Mouse (Mus musculus) liver, embryonic 16.5 days (tissue): ENCODE results near the gene Utp3. TPM values are rescaled to one million over a fixed set of nuclear protein-coding genes. Genes with fewer than 3 reads are reported as not detected.
A peak's percentile ranks its signal among the peaks of the same experiment; 100 is the strongest.

ENCODE experiments used
- ATAC-seq: fragments of 200-750 bp; cut with Nextera tagmentation; 2 replicates; pipeline ENCODE4 v1.8.0; 2017; ENCODE audit warnings: low read depth, mild to moderate bottlenecking, moderate number of reproducible peaks, moderate library complexity
- H3K27ac ChIP-seq: fragments of 300-500 bp; sonication (generic); 2 replicates; pipeline ENCODE4 v1.5.1; 2014; ENCODE audit warnings: mild to moderate bottlenecking, low read length
- H3K27me3 ChIP-seq: fragments of 300-500 bp; sonication (generic); 2 replicates; pipeline ENCODE4 v1.6.1; 2014; ENCODE audit warnings: low read depth, low read length, mixed read lengths; ENCODE audit not compliant: control insufficient read depth, insufficient read depth
- H3K36me3 ChIP-seq: fragments of 300-500 bp; sonication (generic); 2 replicates; pipeline ENCODE4 v1.6.1; 2014; ENCODE audit warnings: mild to moderate bottlenecking; ENCODE audit not compliant: control insufficient read depth, insufficient read depth
- H3K4me1 ChIP-seq: fragments of 300-500 bp; sonication (generic); 2 replicates; pipeline ENCODE4 v1.6.1; 2014; ENCODE audit warnings: low read depth, low read length, mixed read lengths; ENCODE audit not compliant: control insufficient read depth
- H3K4me2 ChIP-seq: fragments of 300-500 bp; sonication (generic); 2 replicates; pipeline ENCODE4 v1.6.1; 2014; ENCODE audit warnings: low read depth, low read length, mixed read lengths
- H3K4me3 ChIP-seq: fragments of 300-500 bp; sonication (generic); 2 replicates; pipeline ENCODE4 v1.5.1; 2014; ENCODE audit warnings: low read depth, mild to moderate bottlenecking, low read length
- H3K9ac ChIP-seq: fragments of 300-500 bp; sonication (generic); 2 replicates; pipeline ENCODE4 v1.6.1; 2014; ENCODE audit warnings: low read depth, low read length
- H3K9me3 ChIP-seq: fragments of 300-500 bp; sonication (generic); replicated peaks from 2 replicates; pipeline ENCODE4 v1.6.1; 2016; ENCODE audit warnings: low read length; ENCODE audit not compliant: control insufficient read depth
- WGBS: fragments of 180-500 bp; shearing (Covaris S2); extraction: QIAGEN DNeasy Blood & Tissue Kit; methylation state at CpG from one replicate; pipeline ENCODE4 v1.1.7; 2014; ENCODE audit not compliant: insufficient replicate concordance; 5-methylcytosine and 5-hydroxymethylcytosine counted together
- polyA plus RNA-seq: library from polyadenylated mRNA; unstranded; fragments of >200 nt; fragmentation: Nextera tagmentation; extraction: Ambion mirVana; gene quantifications from 2 replicates; pipeline ENCODE4 v1.2.1, GENCODE M21; 2015

Gene Utp3
- polyA plus RNA-seq, 1 experiment from 2014 or later: 25.1 TPM

DNA sequence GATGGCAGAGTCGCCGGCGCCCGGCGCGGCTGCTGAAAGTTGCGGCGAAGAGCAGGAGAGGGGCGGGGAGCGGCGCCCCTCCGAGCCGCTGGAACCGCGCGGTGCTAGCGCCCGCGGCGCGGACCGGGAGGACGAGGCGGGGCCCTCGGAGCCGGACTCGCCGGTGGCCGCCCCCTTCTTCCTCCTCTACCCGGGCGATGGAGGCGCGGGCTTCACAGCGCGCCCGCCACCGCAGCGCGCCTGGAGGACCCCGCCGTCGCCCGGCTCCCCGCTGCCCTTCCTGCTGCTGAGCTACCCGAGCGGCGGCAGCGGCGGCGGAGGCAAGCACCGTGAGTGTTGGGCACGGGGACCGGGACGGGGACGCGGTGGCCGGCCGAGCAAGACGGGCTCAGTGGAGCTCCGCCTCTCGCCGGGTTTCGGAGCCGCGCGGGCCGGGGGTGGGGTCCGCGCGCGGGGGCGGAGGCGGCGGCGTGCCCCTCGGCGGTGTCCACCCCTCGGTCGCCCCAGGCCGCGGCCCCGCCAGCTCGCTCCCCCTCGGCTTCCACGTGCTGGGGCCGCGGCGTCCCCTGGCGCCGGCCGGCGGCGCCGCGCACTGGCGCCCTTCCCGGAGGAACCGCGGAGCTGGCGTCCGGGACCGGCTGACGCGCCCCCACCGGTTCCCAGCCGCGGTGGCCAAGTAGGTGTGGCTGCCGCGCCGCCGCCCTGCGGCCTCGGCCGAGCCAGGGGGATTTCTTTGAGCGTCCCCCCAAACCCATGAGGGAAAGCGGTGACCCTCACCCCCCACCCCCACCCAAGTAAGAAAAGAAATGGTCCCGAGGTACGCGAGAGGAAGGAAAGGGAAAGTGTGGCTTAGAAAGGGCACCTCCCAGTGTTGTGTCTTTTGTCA lies 11.1 kb downstream of the Utp3 start:
- Histone ChIP-seq H3K9me3 (no peaks in the 10 kb centered on the region), H3K27ac (peak overlapping the region; percentile 85), H3K9ac (peak overlapping the region; percentile 69), H3K4me3 (peak overlapping the region; percentile 73), H3K4me1 (peaks cover 11% of the 10 kb centered on the region), H3K27me3 (peaks cover 7% of the 10 kb centered on the region), H3K36me3 (no peaks in the 10 kb centered on the region), H3K4me2 (peak overlapping the region; percentile 93)
- under 1% methylated on average over 79 of the region's 119 CpGs for WGBS
- peak; percentile 66 for ATAC-seq

DNA sequence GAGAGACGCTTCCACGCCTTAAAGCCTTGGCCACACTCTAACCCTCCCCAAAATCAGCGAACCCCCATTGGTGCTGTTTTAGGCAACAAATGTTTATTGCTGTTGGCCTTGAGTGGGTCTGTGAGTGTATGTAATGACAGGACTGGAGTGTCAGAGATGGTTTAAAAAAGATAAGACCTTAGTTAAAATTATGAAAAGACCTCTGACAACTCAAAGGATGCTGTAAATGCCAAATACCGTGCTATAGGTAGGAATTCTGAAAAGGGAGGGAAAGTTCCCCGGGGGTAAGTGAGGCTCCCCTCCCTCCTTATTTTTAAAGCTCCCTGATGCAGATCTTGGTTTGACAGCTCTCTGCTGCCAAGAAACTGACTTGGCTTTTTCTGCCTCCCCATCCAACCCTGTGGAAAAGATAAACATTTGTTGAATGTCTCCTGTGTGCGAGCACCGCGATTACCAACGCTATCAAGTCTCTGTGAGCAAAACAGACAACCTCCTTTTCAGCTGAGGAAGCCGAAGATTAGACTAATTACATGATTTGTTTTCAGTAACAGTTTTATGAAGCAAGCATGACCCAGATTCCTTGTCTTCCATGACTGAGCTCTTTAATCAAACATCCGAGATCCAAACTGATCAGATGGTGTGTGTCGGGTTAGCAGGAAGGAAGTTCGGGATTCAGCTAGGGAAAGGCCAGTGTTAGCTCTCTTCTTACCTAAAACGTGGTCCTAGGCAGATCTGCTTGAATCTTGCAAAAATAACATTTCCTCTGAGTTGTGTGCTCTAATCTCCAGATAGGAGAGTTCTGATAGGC lies 12.0 kb downstream of the Utp3 start:
- no peaks in the 10 kb centered on the region for H3K9me3 ChIP-seq
- H3K27me3 ChIP-seq: peaks cover 7% of the 10 kb centered on the region
- peak overlapping the region; percentile 93 for H3K4me2 ChIP-seq
- H3K4me3 ChIP-seq: peak overlapping the region; percentile 73
- peak overlapping the region; percentile 69 for H3K9ac ChIP-seq
- H3K27ac ChIP-seq: peak overlapping the region; percentile 85
- peaks cover 11% of the 10 kb centered on the region for H3K4me1 ChIP-seq
- ATAC-seq: no peak
- WGBS: 4% methylated on average over 14 of the region's 14 CpGs
- no peaks in the 10 kb centered on the region for H3K36me3 ChIP-seq

DNA sequence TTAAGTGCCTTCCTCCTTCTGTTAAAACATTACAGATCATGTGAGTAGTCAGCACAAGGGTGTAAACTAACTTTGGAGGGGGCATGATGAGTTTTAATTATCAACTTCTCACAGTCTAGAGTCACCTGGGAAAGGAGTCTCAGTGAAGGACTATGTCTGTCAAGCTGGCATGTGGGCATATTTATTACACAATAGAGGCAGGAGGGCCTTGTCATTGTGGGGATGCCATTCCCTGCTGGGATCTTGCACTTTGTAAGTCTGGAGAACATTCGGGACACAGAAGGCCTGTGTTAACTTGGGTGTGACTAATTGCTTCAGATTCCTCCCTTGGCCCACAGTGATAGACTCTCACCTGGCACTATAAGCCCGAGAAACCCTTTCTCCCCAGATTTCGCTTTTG lies 15.3 kb downstream of the Utp3 start:
- ATAC-seq: no peak
- WGBS: 74% methylated on average over 3 of the region's 3 CpGs
- no peaks in the 10 kb centered on the region for H3K36me3 ChIP-seq

DNA sequence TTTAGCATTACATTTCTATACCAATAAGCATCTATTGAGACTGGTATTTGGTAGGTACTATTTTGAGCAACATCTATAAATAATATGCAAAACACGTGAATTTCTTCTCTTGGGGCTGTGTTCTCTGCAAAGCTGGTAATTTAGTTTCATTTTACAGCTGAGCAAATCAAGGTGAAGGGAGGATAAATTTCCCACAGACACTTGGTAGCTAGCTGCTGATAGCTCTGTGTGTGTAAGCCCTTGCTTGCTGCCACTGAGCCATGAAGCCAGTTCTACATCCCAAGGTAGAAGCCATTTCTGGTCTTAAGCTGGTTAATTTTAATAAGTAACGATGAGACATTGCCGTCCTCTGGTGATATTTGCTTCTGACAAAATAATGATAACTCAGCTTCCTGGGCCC lies 20.6 kb downstream of the Utp3 start:
- no peak overlapping the region for H3K4me2 ChIP-seq
- no peak overlapping the region for H3K9ac ChIP-seq
- H3K9me3 ChIP-seq: no peaks in the 10 kb centered on the region
- no peak overlapping the region for H3K27ac ChIP-seq
- ATAC-seq: no peak
- 69% methylated on average over 3 of the region's 3 CpGs for WGBS
- H3K36me3 ChIP-seq: no peaks in the 10 kb centered on the region
- no peak overlapping the region for H3K4me3 ChIP-seq
- no peaks in the 10 kb centered on the region for H3K4me1 ChIP-seq
- no peaks in the 10 kb centered on the region for H3K27me3 ChIP-seq

More for the DNA sequence above, 15.3 kb downstream of the Utp3 start:
- no peaks in the 10 kb centered on the region for H3K9me3 ChIP-seq
- H3K27ac ChIP-seq: no peak overlapping the region
- H3K4me1 ChIP-seq: peaks cover 9% of the 10 kb centered on the region
- peaks cover 2% of the 10 kb centered on the region for H3K27me3 ChIP-seq
- no peak overlapping the region for H3K4me3 ChIP-seq
- H3K9ac ChIP-seq: no peak overlapping the region
- no peak overlapping the region for H3K4me2 ChIP-seq

DNA sequence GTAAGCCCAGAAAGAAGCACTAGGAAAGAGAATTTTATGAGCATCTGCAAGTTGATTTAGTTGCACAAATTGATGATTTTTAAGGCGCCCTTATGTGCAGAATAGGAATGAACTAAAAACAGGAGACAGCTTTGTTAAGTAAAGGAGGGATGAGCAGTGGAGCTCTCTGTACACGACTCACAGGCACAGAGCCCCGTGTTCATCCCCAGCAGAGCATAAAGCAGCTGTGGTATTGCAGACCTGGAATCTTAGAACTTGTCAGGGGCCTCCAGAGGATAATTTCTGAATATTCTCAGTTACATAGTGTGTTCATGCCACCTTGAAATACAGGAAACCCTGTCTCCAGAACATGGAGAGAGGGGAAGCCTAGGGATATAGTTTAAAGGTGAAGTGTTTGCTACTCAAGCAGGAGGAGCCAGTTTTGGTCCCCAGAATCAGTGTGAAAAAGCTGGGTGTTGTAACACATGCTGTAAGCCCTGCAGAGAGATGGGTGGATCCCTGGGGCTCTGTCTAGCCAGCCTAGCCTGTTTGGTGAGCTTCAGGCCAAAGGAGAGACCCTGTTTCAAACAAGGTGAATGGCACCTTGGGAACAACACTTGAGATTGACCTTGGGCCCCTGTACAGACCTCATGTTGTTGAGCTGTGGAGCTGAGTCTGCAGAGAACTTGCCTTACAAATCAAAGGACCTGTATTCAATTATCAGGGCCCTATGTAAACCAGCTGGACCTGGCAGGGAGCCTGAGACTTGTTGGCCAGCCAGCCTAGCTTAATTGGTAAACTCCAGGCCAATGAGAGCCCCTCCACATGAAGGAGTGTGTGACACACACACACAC lies 21.5 kb downstream of the Utp3 start:
- Histone ChIP-seq H3K27ac (no peak overlapping the region), H3K9me3 (no peaks in the 10 kb centered on the region), H3K36me3 (no peaks in the 10 kb centered on the region), H3K4me1 (no peaks in the 10 kb centered on the region), H3K9ac (no peak overlapping the region), H3K4me2 (no peak overlapping the region), H3K4me3 (no peak overlapping the region), H3K27me3 (no peaks in the 10 kb centered on the region)
- WGBS: 50% methylated on average over 3 of the region's 3 CpGs
- ATAC-seq: no peak

DNA sequence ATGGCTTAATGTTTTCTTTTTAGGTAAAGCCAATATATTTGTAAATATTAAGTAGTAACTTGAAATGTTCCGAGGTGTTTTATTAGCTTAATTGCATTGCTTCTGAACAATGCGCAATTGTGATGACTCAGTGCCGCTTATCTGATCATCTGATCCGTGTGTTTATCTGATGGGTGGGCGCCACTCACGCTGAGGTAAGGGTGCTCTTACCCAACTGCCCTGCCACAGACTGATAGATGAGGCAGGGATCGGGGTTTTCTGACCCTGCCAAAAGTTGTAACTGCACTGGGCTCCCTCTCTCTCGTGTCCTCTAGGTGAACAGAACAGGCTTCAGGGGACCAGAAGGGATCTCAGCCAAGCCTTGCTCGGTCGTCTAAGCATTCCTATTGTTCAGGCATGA lies 26.4 kb downstream of the Utp3 start:
- no peak overlapping the region for H3K4me3 ChIP-seq
- ATAC-seq: no peak

DNA sequence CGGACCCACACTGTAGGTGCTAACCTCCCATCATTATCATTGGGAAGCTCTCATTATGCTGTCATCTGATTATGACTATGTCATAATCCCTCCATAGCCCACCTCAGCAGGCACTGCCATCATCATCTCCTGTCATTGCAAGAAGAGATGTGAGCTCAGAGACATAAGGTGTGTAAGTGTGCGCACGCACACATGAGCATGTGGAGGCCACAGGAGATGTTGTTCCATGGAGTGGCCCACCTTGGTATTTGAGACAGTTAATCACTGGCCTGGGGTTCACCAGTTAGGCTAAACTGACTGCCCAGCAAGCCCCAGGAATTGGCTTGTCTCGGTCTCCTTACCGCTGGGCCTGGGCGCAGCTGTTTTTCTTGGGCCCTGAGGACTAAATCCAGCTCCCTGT lies 27.1 kb downstream of the Utp3 start:
- Histone ChIP-seq H3K4me1 (peaks cover 3% of the 10 kb centered on the region), H3K9me3 (no peaks in the 10 kb centered on the region), H3K27me3 (no peaks in the 10 kb centered on the region), H3K4me3 (no peak overlapping the region), H3K4me2 (no peak overlapping the region), H3K36me3 (no peaks in the 10 kb centered on the region), H3K9ac (no peak overlapping the region), H3K27ac (no peak overlapping the region)
- no peak for ATAC-seq
- 89% methylated on average over 6 of the region's 6 CpGs for WGBS

More for the DNA sequence above, 26.4 kb downstream of the Utp3 start:
- no peak overlapping the region for H3K4me2 ChIP-seq
- no peak overlapping the region for H3K27ac ChIP-seq
- no peaks in the 10 kb centered on the region for H3K9me3 ChIP-seq
- no peak overlapping the region for H3K9ac ChIP-seq
- WGBS: 54% methylated on average over 10 of the region's 10 CpGs
- peaks cover 3% of the 10 kb centered on the region for H3K4me1 ChIP-seq
- no peaks in the 10 kb centered on the region for H3K27me3 ChIP-seq
- no peaks in the 10 kb centered on the region for H3K36me3 ChIP-seq

DNA sequence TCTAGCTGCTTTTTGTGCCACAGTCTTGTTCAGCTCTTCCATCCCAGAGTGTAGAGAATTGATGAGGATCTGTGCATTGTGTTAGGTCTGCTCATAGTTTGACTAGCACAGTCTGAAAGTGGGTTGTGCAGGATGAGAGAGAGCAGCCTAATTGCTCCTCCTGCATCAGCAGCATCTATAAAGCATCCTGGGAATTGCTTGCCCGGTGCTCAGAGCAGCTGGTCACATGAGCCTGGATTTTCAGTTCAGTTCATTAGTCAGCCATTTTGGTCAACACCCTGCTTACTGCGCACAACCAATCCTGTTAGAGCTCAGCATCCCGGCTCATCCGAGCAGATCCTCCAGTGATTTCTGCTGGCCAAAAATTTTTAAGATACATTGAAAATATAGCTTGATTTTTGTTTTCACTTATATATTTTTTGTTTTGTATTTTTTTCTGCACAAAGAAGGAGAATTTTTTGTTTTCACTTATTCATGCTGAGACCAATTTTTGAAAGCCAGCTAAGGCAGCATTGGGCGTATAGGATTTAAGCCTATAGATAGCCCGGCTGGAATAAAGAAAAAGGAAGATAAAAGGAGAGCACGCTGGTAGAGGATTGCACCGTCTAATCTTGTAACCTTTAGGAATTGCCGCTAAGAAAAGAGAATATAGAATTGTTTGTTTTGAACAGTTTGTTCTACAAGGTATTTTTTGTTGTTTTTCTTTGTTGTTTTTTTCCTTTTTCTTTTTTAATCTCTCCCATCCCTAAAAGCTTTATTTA lies 29.2 kb downstream of the Utp3 start:
- no peak overlapping the region for H3K27ac ChIP-seq
- H3K9me3 ChIP-seq: no peaks in the 10 kb centered on the region
- H3K4me3 ChIP-seq: no peak overlapping the region
- 64% methylated on average over 9 of the region's 9 CpGs for WGBS
- H3K4me2 ChIP-seq: no peak overlapping the region
- peaks cover 11% of the 10 kb centered on the region for H3K4me1 ChIP-seq
- no peaks in the 10 kb centered on the region for H3K36me3 ChIP-seq
- ATAC-seq: no peak
- H3K27me3 ChIP-seq: no peaks in the 10 kb centered on the region
- no peak overlapping the region for H3K9ac ChIP-seq
